Mouse (Mus musculus) testis, postnatal 14 days (tissue): ENCODE measurements around the gene Tmprss3.

Experiments used
- DNase-seq: peaks from one replicate; pipeline ENCODE4 v3.0.0; 2021; ENCODE audit warnings: low spot score

The Tmprss3 gene

DNA sequence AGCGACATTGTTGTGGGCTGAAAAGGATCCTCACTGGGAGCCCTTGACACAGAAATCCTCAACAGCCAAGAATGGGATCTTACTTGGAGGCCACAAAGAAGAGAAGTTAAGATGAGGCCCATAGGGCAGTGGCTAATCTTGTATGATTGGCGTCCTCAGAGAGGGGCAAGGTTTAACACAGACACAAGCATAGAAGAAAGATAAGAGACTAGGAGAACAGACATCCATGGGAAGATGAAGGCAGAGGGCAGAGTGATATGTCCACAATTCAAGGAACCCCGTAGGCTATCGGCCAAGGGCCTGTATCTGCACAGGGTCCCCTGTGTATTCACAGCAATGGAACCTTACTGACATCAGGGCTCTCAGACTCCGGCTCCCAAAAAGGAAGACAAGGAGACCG lies 3.6 kb downstream of the Tmprss3 start:
- DNase-seq: no peak

DNA sequence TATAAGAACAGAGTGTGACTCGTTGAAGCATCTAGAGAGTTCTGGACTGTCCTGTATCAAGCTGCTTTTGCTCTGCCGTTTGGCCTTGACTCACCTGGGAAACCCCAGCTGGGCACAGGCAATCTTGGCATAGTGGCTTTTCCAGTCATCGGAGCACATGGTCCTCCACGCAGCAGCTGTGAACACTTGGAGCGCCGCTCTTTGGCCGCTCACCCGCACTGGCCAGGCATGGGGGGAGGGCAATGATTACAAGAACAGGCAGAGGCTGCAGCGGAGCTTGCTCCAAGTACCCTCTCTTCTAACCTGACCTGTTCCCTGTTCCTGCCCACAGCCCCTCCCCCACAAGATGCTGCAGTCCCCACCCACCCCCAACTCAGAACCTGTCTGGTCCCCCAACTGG lies 5.4 kb downstream of the Tmprss3 start:
- no peak for DNase-seq

DNA sequence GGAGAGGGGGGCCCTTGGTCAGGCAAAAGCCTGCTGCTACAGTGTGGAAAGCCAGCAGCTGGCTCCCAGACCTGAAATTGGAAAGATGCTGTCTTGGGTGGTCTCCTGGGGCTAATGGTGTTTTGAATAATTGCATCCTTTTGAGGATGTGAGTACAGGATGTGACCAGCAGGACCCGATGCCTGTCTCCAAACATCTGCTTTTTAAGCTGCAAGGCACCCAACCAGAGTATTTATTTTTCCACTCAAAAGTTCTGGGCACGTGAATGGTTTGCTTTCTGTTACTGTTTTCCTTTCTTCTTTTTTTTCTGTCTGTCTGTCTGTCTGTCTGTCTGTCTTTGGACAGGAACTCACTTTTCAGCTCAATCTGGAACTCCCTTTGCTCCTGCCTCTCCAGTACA lies 6.1 kb downstream of the Tmprss3 start:
- DNase-seq: no peak

- no peak for DNase-seq
Observed at GRCm38 (mm10) chr17:31191825-31192224, 7.0 kb downstream of the Tmprss3 start.

- DNase-seq: peak; percentile 50
Observed at GRCm38 (mm10) chr17:31187370-31187769, 11.4 kb downstream of the Tmprss3 start.

- no peak for DNase-seq
Observed at GRCm38 (mm10) chr17:31184269-31184990, 14.3 kb downstream of the Tmprss3 start.

GRCm38 (mm10) chr17:31183180-31183974 lies 15.4 kb downstream of the Tmprss3 start:
- no peak for DNase-seq

GRCm38 (mm10) chr17:31181490-31181889 lies 17.3 kb downstream of the Tmprss3 start:
- no peak for DNase-seq

DNA sequence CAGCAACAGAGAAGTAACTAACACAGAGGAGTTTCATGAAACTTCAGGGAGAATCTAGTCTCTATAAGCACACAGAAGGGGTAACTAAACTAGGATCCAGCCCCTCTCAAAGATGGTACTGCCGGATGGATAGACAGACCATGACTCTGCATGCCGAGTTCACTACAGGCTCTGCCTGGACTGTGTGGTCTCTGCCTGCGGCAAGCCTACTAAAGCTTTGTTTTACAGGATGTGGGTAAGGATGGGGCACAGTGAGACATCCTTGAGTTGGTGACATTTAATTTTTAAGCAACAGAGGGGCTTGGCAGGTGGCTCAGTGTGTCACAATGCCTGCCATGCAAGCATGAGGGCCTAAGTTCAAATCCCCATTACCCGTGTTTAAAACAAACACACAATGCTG lies 22.5 kb downstream of the Tmprss3 start:
- no peak for DNase-seq

- DNase-seq: no peak
Observed at GRCm38 (mm10) chr17:31169796-31170195, 29.0 kb downstream of the Tmprss3 start.

GRCm38 (mm10) chr17:31165127-31165526 lies 33.6 kb downstream of the Tmprss3 start, which contains the start of gene Tff1:
Tff1 (minus strand) TSS chr17:31165277.
- no peak for DNase-seq

- no peak for DNase-seq
Observed at GRCm38 (mm10) chr17:31163821-31164220, 35.0 kb downstream of the Tmprss3 start.

DNA sequence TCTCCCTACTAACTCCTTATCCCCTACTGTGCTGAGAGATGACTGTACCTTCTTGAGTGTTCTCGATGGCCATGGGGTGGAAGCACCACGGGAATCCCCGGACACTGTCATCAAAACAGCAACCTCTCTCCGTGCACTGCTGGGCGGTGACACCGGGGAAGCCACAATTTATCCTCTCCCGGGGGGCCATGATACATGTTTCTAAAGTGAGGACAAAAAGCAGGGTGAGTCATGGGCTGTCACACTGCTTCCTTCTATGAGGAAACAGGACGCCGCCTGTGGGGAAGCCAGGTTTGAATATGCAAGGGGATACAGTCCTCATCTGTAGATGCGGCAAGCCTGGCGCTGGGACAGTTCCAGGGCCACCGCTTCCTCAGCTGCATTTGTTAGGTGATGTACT lies 36.2 kb downstream of the Tmprss3 start:
- DNase-seq: no peak

GRCm38 (mm10) chr17:31160291-31160690 lies 38.5 kb downstream of the Tmprss3 start:
- no peak for DNase-seq

DNA sequence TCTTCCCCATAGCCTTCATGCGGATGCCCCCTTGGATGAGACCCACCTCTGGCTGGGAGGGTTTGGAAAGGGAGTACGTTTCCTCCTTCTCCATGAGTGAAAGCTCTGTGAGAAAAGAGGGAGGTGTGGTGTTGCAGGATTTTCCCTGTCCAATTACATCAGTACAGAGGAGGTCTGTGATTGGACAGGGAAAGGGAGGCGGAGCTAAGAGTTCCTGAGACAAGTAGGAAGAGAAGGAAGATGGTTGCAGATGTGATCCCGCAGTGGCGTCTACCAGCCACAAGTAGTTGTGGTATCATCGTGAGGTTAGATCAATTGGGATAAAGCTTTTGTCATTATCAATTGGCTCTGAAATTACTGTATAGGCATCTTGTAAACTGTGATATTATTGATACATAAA lies 40.9 kb downstream of the Tmprss3 start:
- no peak for DNase-seq

GRCm38 (mm10) chr17:31153785-31154184 lies 45.0 kb downstream of the Tmprss3 start:
- DNase-seq: no peak

DNA sequence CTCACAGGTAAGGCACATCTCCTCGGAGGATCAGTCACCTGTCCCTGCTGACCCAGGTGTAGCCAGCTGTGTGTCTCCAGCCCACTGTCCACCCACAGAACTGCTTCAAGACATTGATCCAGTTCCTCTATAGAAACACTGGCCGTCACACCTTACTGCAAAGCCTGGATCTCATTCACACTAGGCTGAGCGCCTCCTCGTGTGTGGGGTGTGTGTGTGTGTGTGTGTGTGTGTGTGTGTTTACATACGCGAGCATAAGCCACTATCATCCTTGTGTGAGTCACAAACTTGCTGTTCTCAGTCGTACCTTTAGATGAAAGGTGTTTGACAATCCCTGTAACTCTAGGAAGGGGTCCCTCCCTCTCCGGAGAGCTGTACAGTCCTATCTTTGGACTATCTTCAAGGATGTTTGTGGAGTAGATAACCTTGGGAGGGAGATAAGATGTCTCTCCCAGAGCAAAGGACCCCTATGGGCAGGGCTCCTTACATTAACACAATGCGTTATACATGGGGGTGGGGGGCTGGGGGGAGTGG lies 45.7 kb downstream of the Tmprss3 start:
- no peak for DNase-seq

GRCm38 (mm10) chr17:31152512-31152911 lies 46.3 kb downstream of the Tmprss3 start:
- no peak for DNase-seq

- no peak for DNase-seq
Observed at GRCm38 (mm10) chr17:31145998-31146397, 52.8 kb downstream of the Tmprss3 start.

DNA sequence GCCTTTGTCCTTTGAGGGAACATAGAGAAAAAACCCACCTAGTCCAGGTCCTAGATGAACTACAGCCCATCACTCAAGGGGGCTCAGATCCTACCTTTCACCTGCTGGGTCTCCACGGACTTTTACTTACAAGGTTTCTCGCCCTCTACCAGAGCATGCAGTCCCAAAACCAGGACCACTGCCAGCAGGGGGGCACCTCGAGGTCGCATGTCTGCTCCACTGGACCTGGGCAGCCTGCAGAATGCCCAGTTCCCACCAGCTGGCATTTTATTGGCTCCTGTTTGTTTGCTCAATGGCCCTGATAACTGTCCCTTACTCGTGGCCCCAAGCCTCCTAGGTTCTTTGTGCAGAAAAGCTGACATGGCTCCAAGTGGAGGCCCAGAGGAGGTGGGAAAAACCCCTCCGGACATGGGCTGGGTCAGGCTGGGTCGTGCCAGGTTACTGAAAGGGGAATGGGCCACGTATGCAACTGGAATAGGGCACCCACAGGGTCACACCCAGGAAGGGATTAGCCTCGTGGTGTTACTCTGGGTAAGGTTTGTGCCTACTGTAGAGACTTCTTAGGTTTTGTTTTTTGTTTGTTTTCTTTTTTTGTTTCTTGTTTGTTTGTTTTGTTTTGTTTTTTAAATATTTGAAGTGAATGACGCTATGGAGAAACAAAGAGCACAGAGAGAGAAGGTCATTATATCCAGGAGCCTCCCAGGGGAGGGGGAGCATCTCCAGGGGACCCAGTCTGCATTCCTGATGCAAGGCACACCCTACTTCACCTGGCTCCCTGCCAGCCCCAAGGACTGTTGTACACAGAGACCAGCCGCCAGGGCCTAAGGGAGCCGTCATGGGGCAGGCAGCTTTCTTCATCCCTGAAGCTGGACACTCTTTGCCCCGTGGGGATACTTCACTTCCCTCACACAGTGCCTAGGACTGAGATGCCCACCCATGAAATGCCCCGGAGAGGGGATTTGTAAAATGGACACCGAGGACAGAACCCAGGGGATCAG lies 54.4 kb downstream of the Tmprss3 start, which contains the start of gene Tff2:
Gene Tff2, minus strand, starts transcription at position 243 of the 998 bp plus-strand sequence.
- no peak for DNase-seq

GRCm38 (mm10) chr17:31142116-31142515 lies 56.7 kb downstream of the Tmprss3 start:
- DNase-seq: no peak

- peak; percentile 43 for DNase-seq
Observed at GRCm38 (mm10) chr17:31138398-31138797, 60.4 kb downstream of the Tmprss3 start.
